Mouse (Mus musculus): ENCODE measurements around the gene Hba-a1. TPM values are rescaled to one million over a fixed set of nuclear protein-coding genes. Genes with fewer than 3 reads are reported as not detected.
"Not testable (repeated sequence)": the region's sequence is repeated elsewhere in the genome, so short reads cannot be mapped to it uniquely, and the experiment has no call there.

Hba-a1 gene
- polyA plus RNA-seq, 1 experiment from 2014 or later = 2,256 TPM

DNA sequence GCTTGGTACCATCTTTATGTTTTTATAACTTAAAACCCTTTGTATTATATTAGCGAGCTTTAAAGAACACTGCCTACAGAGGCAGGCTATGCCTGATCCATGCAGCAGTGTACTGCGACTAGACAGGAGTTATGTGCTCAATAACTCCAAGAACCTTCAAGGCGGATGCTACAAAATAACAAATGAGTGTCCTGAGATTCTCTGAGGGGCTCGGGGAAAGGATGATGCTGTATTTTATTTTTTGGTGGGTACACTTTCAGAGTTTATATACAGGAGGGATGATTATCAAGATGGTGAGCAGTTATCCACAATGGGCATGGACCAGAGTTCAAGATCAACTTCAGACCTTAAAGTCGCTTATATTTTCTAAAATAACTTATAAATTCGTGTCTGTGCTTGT, 16.5 kb upstream of the Hba-a1 start:
- Histone ChIP-seq H3K4me1 (peaks cover 16% of the 10 kb centered on the region), H3K36me3 (no peaks in the 10 kb centered on the region), H3K9ac (replicated peaks) (peak overlapping the region; percentile 97), H3K4me2 (replicated peaks) (peak overlapping the region; percentile 57), H3K27ac (replicated peaks) (peak overlapping the region; percentile 91), H3K9me3 (no peaks in the 10 kb centered on the region), H3K27me3 (no peaks in the 10 kb centered on the region), H3K4me3 (peak overlapping the region; percentile 81)
- 21% methylated on average over 6 of the region's 6 CpGs for WGBS
- no peak for ATAC-seq (replicated peaks)

DNA sequence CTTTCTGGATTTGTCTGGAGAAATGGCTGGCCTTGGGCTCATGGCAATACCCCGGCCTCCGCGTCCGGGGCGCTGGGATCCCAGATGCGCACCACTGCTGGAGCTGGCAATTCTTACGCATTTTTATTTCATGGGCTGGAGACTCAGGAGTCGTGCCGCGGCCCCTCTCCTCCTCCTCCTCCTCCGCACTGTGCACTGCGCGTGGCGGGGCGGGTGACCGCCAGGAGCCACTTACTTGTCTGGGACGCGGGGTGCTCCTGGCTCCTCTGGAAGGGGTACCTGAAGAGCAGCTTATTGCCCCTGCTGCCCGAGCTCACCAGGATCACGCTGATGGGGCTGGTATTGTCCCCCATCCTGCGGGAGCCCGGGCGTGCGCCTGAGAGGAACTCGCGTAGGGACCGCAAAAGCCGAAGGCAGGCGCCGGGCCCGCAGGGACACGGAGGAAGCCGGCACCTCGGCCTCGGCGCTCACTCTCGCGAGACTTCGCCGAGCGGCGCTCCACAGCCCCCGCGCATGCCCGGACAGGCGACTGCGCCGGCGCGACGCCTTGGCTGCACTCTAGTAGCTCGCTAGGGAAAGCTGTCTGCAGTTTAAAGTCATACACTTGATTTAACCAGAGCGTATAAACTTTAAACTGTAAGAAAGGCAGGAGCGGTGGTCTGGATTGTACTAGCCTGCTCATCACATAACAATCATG, 16.0 kb upstream of the Hba-a1 start, which contains the start of gene Nprl3:
Nprl3 (minus strand) TSS at position 520 of the 697 bp plus-strand sequence.
- peak within 1 kb of the TSS; percentile 91 for H3K27ac ChIP-seq (replicated peaks)
- H3K36me3 ChIP-seq = no peaks in the 10 kb centered on the region
- peak; percentile 100 for ATAC-seq (replicated peaks)
- under 1% methylated on average over 54 of the region's 54 CpGs for WGBS
- peak within 1 kb of the TSS; percentile 57 for H3K4me2 ChIP-seq (replicated peaks)
- H3K9me3 ChIP-seq = no peaks in the 10 kb centered on the region
- peak within 1 kb of the TSS; percentile 97 for H3K9ac ChIP-seq (replicated peaks)
- peaks cover 16% of the 10 kb centered on the region for H3K4me1 ChIP-seq
- peak within 1 kb of the TSS; percentile 81 for H3K4me3 ChIP-seq
- no peaks in the 10 kb centered on the region for H3K27me3 ChIP-seq

DNA sequence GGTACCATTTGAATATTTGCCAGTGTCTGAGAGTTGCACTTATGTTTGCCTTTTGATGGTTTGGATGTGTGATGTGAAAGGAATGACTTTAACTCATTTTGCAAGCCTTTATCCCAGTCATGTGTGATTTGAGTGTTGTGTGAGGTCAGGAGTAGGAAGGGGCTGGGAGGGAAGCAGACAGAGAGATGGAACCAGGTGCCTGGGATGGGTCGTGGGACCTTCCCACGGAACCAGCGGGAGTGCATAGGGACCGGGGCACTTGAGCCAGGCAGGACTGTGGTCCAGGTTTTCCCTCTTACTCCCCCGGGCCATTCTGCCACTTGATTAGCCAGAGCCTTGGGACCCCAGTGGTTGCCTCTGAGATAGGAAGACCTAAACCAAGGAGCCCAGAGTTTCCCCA, 15.3 kb upstream of the Hba-a1 start:
- WGBS = 23% methylated on average over 5 of the region's 5 CpGs
- Histone ChIP-seq H3K36me3 (no peaks in the 10 kb centered on the region), H3K9me3 (no peaks in the 10 kb centered on the region), H3K27ac (replicated peaks) (peak overlapping the region; percentile 39; the same call in 1 of the 2 replicates), H3K4me1 (peaks cover 16% of the 10 kb centered on the region), H3K4me2 (replicated peaks) (peak overlapping the region; percentile 57), H3K4me3 (peak overlapping the region; percentile 81), H3K27me3 (no peaks in the 10 kb centered on the region), H3K9ac (replicated peaks) (peak overlapping the region; percentile 48)
- peak; percentile 48 for ATAC-seq (replicated peaks)

DNA sequence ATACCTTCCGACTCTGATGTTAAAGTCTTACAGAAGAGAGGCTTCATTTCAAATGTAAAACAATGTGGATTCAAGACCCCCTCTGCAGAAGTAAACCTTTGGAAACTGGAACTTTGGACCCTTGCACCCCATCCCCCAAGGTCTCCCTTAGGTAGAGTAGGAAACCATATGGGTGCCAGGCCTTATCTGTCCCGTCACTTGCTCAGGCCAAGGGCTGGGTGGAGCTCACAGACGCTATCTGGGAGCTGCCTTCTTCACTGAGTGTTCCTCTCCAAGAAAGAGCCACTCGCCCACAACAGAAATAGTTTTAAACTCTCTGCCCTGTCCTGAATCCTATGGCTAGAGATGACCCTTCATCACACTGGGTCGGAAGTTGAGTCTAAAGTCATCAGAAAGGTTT, 14.4 kb upstream of the Hba-a1 start:
- Histone ChIP-seq H3K4me3 (no peak overlapping the region), H3K27ac (replicated peaks) (no peak overlapping the region), H3K4me2 (replicated peaks) (no peak overlapping the region), H3K9me3 (no peaks in the 10 kb centered on the region), H3K36me3 (no peaks in the 10 kb centered on the region), H3K9ac (replicated peaks) (no peak overlapping the region), H3K4me1 (peaks cover 16% of the 10 kb centered on the region), H3K27me3 (no peaks in the 10 kb centered on the region)
- no peak for ATAC-seq (replicated peaks)
- WGBS = 82% methylated on average over 5 of the region's 5 CpGs

DNA sequence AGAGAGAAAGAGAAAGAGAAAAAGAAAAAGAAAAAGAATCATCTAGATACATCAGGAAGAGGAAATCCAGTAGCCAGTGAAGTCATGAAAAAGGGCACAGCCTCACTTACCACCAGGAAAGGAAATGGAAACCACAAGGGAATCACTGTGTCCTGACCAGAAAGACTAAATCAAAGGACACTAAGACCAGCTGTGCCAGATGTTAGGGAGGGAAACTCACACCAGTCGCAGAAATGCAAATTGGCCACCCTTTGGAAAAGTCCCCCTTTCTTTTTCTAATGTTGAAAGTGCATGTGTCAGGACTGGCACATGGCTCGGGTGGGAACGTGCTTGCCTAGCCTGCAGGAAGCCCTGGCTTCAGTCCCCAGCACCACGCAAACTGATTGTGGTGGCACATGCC, 12.1 kb upstream of the Hba-a1 start:
- no peaks in the 10 kb centered on the region for H3K27me3 ChIP-seq
- no peak overlapping the region for H3K27ac ChIP-seq (replicated peaks)
- ATAC-seq (replicated peaks) = no peak
- no peak overlapping the region for H3K4me3 ChIP-seq
- H3K36me3 ChIP-seq = no peaks in the 10 kb centered on the region
- H3K4me2 ChIP-seq (replicated peaks) = no peak overlapping the region
- H3K4me1 ChIP-seq = peaks cover 12% of the 10 kb centered on the region
- no peak overlapping the region for H3K9ac ChIP-seq (replicated peaks)
- H3K9me3 ChIP-seq = no peaks in the 10 kb centered on the region
- 59% methylated on average over 4 of the region's 4 CpGs for WGBS

DNA sequence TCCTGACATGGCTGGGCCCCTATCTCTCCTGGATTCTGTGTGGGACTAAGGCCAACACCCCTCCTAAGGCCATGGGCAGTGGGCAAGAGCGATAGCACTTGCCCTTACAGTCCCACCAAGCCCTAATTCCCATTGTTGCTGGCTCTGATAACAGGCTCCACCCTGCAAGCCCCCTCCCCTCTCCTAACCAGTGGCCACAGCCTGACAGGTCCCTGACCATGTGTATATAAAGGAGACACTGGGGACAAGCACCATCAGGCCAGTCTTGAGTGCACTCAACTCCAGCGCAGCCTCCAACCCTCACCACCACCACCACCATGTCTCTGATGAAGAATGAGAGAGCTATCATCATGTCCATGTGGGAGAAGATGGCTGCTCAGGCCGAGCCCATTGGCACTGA, 7.0 kb upstream of the Hba-a1 start, which contains the start of gene Hba-x:
Hba-x (plus strand) TSS at position 54 of the 400 bp plus-strand sequence.
- no peaks in the 10 kb centered on the region for H3K36me3 ChIP-seq
- H3K4me3 ChIP-seq = no peak within 1 kb of the TSS
- H3K27ac ChIP-seq (replicated peaks) = no peak within 1 kb of the TSS
- 70% methylated on average over 3 of the region's 3 CpGs for WGBS
- no peaks in the 10 kb centered on the region for H3K27me3 ChIP-seq
- H3K4me2 ChIP-seq (replicated peaks) = no peak within 1 kb of the TSS
- no peak for ATAC-seq (replicated peaks)
- no peaks in the 10 kb centered on the region for H3K9me3 ChIP-seq
- H3K4me1 ChIP-seq = no peaks in the 10 kb centered on the region
- H3K9ac ChIP-seq (replicated peaks) = no peak within 1 kb of the TSS

DNA sequence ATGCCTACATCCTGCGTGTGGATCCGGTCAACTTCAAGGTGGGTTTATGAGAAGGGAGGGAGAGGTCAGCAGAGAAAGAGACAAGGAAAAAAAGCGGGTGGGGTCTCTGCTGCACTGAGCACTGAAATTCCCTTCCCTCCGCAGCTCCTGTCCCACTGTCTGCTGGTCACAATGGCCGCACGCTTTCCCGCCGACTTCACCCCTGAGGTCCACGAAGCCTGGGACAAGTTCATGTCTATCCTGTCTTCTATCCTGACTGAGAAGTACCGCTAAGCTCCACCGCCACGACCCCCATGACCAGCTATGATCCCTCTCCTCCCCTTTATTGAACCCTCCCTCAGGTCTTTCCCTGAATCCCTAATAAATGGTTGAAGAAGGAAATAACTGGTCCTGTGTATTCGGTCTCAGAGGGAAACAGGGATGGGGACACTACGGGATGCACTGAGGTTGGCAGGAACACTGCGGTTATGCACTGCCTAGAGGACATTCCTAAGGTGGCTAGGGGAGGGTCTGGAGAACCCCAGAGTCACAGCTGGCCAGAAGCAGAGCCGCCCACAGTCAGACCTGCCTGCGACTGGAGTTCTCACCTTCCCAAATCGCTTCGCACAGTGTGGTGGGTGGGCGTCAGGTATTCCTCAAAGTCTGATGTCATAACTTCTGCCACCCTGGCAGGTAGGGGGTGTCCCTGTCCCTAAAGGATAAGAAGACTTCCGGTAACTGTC, 5.4 kb upstream of the Hba-a1 start:
- ATAC-seq (replicated peaks) = no peak

DNA sequence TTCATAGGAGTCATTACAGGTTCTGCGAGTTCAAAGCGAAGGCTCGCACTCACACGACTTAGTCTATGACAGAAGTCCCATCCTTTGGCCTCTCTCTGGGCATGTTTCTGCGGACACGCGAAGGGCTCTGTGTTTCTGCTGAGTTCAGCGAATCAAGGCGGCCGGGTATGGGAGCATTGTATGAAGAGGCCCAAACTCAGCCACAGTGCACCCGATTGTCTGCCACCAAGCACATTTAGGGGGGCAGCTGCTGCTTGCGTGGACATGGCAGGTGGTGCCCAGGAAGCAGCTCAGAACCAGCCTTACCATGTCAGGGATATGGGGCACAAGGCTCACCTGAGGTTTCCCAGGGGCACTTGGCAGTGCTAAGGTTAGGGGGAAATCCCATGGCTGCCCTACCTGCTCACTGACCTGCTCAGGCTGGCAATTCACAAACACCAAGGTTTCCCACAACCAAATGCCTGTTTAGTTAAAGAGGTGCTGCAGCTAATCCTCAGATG, 4.8 kb upstream of the Hba-a1 start:
- 85% methylated on average over 12 of the region's 12 CpGs for WGBS
- no peak for ATAC-seq (replicated peaks)
- Histone ChIP-seq H3K9ac (replicated peaks) (no peak overlapping the region), H3K27ac (replicated peaks) (no peak overlapping the region), H3K4me2 (replicated peaks) (no peak overlapping the region), H3K9me3 (no peaks in the 10 kb centered on the region), H3K4me1 (no peaks in the 10 kb centered on the region), H3K27me3 (no peaks in the 10 kb centered on the region), H3K36me3 (no peaks in the 10 kb centered on the region), H3K4me3 (no peak overlapping the region)

More for the DNA sequence above, 5.4 kb upstream of the Hba-a1 start:
- H3K9ac ChIP-seq (replicated peaks) = no peak overlapping the region
- 74% methylated on average over 21 of the region's 21 CpGs for WGBS
- H3K4me1 ChIP-seq = no peaks in the 10 kb centered on the region
- no peak overlapping the region for H3K4me3 ChIP-seq
- no peaks in the 10 kb centered on the region for H3K9me3 ChIP-seq
- H3K27me3 ChIP-seq = no peaks in the 10 kb centered on the region
- H3K4me2 ChIP-seq (replicated peaks) = no peak overlapping the region
- H3K36me3 ChIP-seq = no peaks in the 10 kb centered on the region
- no peak overlapping the region for H3K27ac ChIP-seq (replicated peaks)

DNA sequence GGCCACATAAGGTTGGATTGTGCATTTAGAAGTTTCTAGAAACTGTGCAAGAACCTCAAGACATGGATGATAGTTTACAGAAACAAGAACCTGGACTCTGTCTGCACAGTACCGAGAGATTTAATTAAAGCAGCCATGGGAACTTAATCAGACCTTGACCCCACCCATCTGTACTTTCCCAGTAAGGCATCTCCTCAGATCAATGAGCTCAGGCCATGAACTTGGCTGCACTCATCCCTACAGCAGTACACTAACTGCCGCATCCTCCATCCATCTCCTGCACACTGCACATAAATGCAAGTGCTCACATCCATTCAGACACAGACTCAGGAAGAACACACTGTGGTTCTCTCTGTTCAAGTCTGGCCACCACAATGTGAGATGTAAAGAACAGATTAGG, 2.7 kb upstream of the Hba-a1 start:
- H3K9me3 ChIP-seq = no peaks in the 10 kb centered on the region
- H3K4me2 ChIP-seq (replicated peaks) = no peak overlapping the region
- no peak for ATAC-seq (replicated peaks)

DNA sequence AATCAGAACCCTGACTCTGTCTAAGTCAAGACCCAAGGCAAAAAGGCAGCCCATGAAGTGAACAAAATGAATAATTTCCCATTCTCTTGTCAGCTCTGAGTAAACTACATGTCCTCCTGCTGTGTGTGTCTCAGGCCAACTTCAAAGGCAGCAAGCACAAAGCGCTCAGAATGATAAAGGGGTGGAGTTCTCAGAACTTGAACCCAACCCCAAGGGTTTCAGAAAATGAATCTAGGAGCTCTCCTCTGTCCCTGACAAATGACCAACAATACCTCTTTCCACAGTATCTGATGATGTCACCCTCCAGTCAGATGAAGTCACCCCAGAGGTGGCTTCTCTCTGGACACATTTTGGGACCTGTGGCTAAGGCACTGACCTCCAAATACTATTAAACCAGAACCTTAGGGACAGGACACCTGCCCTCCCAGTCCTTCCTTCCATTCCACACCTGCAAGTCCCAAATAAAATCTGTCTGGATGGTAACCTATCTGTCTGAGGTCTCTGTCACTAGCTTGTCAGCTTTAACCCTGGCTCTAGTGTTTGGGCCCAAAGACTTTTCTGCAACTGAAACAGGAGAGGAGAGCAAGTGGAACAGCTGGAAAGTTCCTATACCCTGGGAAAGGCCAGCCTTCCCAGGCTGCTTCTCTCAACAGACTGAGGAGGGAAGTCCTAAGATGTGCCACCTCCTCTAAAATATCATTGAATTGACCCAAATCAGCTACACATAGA, 1.7 kb upstream of the Hba-a1 start:
- Histone ChIP-seq H3K36me3 (no peaks in the 10 kb centered on the region), H3K9me3 (no peaks in the 10 kb centered on the region), H3K9ac (replicated peaks) (no peak overlapping the region), H3K27ac (replicated peaks) (no peak overlapping the region), H3K4me3 (no peak overlapping the region), H3K4me1 (no peaks in the 10 kb centered on the region), H3K27me3 (no peaks in the 10 kb centered on the region), H3K4me2 (replicated peaks) (no peak overlapping the region)
- 85% methylated on average over 1 of the region's 1 CpGs for WGBS
- ATAC-seq (replicated peaks) = no peak

More for the DNA sequence above, 2.7 kb upstream of the Hba-a1 start:
- H3K9ac ChIP-seq (replicated peaks) = no peak overlapping the region
- no peaks in the 10 kb centered on the region for H3K4me1 ChIP-seq
- no peaks in the 10 kb centered on the region for H3K27me3 ChIP-seq
- no peak overlapping the region for H3K4me3 ChIP-seq
- no peaks in the 10 kb centered on the region for H3K36me3 ChIP-seq
- WGBS = 76% methylated on average over 2 of the region's 2 CpGs
- no peak overlapping the region for H3K27ac ChIP-seq (replicated peaks)

DNA sequence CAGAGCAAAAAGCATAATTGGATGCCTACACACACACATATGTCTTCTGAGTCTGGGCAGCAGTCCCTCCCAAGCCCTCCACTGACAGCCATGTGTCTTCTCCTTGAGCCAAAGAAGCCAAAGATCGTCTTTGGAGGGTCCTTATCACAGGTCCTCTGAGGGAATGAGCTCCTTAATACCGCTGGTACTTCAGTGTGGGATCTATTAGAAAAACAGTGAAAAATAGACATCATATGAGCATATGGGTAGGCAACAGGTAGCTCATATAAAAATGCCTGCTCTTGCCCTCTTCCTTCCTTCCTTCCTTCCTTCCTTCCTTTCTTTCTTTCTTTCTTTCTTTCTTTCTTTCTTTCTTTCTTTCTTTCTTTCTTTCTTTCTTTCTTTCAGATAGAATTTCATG, 1.3 kb downstream of the Hba-a1 start:
- not testable (repeated sequence) for H3K36me3 ChIP-seq; H3K9me3 ChIP-seq; H3K27me3 ChIP-seq; H3K4me2 ChIP-seq (replicated peaks); ATAC-seq (replicated peaks); H3K4me1 ChIP-seq; H3K4me3 ChIP-seq; H3K27ac ChIP-seq (replicated peaks); H3K9ac ChIP-seq (replicated peaks)
- 62% methylated on average over 2 of the region's 2 CpGs for WGBS
